Comparison of ENCODE assay signal across 16 mouse cellular contexts in the genomic region with DNA sequence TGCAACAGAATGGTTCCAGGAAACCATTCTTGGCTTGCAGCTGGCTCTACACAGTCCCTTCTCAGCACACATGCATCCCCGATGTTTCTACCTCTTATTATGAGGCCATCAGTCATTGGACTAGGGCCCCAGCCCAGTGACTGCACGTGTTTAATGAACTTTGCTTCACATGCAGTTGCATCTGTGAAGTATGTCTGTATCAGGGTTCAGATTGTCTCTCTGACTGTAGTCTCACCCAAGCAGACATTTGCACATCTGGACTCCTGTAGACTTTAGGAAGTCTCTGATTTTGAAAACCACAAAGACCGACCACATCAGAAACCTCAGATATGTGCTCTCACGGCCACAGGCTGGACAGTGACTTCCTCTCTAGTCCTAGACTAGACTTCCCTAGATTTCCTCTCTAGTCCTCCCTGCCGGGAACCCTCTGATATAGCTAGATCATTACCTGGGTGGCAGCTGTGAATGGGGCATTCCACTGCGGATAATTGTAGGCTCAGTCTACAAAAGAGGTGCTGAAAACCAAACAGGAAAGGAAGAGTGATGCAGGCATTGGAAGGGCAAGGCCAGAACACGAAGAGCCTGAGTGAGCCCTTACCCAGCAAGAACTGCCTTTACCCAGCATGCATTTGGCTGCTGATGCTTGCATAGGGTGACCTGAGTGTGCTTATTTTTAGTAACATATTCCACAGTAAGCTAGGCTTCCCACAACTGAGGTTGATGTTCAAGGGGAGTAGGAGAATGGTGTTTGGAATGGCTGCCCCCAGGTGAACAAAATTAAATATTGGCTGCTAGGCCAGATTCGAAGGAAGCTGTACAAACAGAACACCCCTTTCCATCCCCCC.
DNase-seq lines count a peak whose midpoint lies in the region; ATAC-seq and TF ChIP-seq lines count a peak whose summit lies in the region.
"Had no signal": no experiment of that assay in that cellular context is flagged by ENCODE, and none has a peak within 500 bp of the region (broad histone marks: within the 10 kb centered on the region; RNA-seq: fewer than 3 reads in every experiment).

No protein-coding gene starts in this region.

- no peak for ATAC-seq in embryonic facial prominence, embryonic 14.5 days (ENCODE audit: low read depth)
- ATAC-seq in kidney, embryonic 16.5 days (ENCODE audit: low FRiP score, low TSS enrichment), result no peak
- ATAC-seq in intestine, postnatal 0 days, result peak; percentile 31; the same call in 1 of the 2 replicates
- ATAC-seq in stomach, embryonic 16.5 days (ENCODE audit: insufficient read depth, low FRiP score), result peak; percentile 67; the same call in 1 of the 2 replicates
- ATAC-seq: midbrain, embryonic 13.5 days had no signal

- no peak overlapping the region for H3K9ac ChIP-seq in embryonic facial prominence, embryonic 14.5 days (ENCODE audit: low read depth, low read length)
- no peak overlapping the region for H3K9ac ChIP-seq in kidney, embryonic 16.5 days (replicated peaks; ENCODE audit: low read length)
- H3K9ac ChIP-seq in intestine, postnatal 0 days (ENCODE audit: low read depth, low read length), result no peak overlapping the region
- H3K9ac ChIP-seq in stomach, embryonic 16.5 days (ENCODE audit: low read length), result no peak overlapping the region
- H3K9ac ChIP-seq: embryonic facial prominence, embryonic 13.5 days; liver, embryonic 14.5 days; midbrain, embryonic 13.5 days had no signal

- 0 out of 2 replicates have a peak, but pooled peaks cover 5% of the 10 kb centered on the region for H3K4me1 ChIP-seq in embryonic facial prominence, embryonic 14.5 days (ENCODE audit: control insufficient read depth, insufficient read depth, low read length)
- peaks cover 24% of the 10 kb centered on the region for H3K4me1 ChIP-seq in embryonic facial prominence, embryonic 10.5 days
- peaks cover 19% of the 10 kb centered on the region for H3K4me1 ChIP-seq in kidney, embryonic 16.5 days (ENCODE audit: insufficient read depth, low read length)
- 0 out of 2 replicates have a peak, but pooled peaks cover 10% of the 10 kb centered on the region for H3K4me1 ChIP-seq in intestine, postnatal 0 days (replicated peaks; ENCODE audit: control insufficient read depth, insufficient read depth, low read length)
- H3K4me1 ChIP-seq in stomach, embryonic 16.5 days (ENCODE audit: control insufficient read depth, insufficient read depth, low read length), result peaks cover 19% of the 10 kb centered on the region

- H3K9me3 ChIP-seq in embryonic facial prominence, embryonic 14.5 days (ENCODE audit: control insufficient read depth, low read length), result no peaks in the 10 kb centered on the region
- no peaks in the 10 kb centered on the region for H3K9me3 ChIP-seq in embryonic facial prominence, embryonic 10.5 days
- no peaks in the 10 kb centered on the region for H3K9me3 ChIP-seq in kidney, embryonic 16.5 days (ENCODE audit: low read length)
- no peaks in the 10 kb centered on the region for H3K9me3 ChIP-seq in intestine, postnatal 0 days (ENCODE audit: control insufficient read depth)
- no peaks in the 10 kb centered on the region for H3K9me3 ChIP-seq in stomach, embryonic 16.5 days (replicated peaks; ENCODE audit: control insufficient read depth, low read length)
- H3K9me3 ChIP-seq: embryonic facial prominence, embryonic 13.5 days; midbrain, embryonic 13.5 days had no signal

- H3K27me3 ChIP-seq in embryonic facial prominence, embryonic 14.5 days (replicated peaks; ENCODE audit: control insufficient read depth, insufficient read depth, low read length), result no peaks in the 10 kb centered on the region
- no peaks in the 10 kb centered on the region for H3K27me3 ChIP-seq in embryonic facial prominence, embryonic 10.5 days (replicated peaks; ENCODE audit: low read depth, poor library complexity, severe bottlenecking)
- peaks cover 4% of the 10 kb centered on the region; the same call in 1 of the 2 replicates for H3K27me3 ChIP-seq in kidney, embryonic 16.5 days (ENCODE audit: insufficient read depth, low read length)
- peaks cover 5% of the 10 kb centered on the region; the same call in 1 of the 2 replicates for H3K27me3 ChIP-seq in intestine, postnatal 0 days (replicated peaks; ENCODE audit: control insufficient read depth, insufficient read depth, low read length)
- peaks cover 3% of the 10 kb centered on the region; the same call in 1 of the 2 replicates for H3K27me3 ChIP-seq in stomach, embryonic 16.5 days (ENCODE audit: control insufficient read depth, insufficient read depth, low read length)
- H3K27me3 ChIP-seq: embryonic facial prominence, embryonic 13.5 days had no signal

- peak; percentile 4 for DNase-seq in embryonic facial prominence, embryonic 14.5 days (ENCODE audit: low spot score)
- DNase-seq in embryonic facial prominence, embryonic 10.5 days (ENCODE audit: low spot score), result no peak
- no peak for DNase-seq in kidney, postnatal 4 days
- DNase-seq in MN1 (ENCODE audit: low spot score), result no peak
- DNase-seq in heart, adult 18-20 months, result no peak
- DNase-seq: adrenal gland, adult 8-10 months; cerebellum, adult 18-20 months; spleen, adult 18-20 months; thymus, postnatal 36 days had no signal

- no peak overlapping the region for H3K27ac ChIP-seq in embryonic facial prominence, embryonic 14.5 days (replicated peaks; ENCODE audit: low read depth, low read length)
- H3K27ac ChIP-seq in embryonic facial prominence, embryonic 10.5 days (replicated peaks), result no peak overlapping the region
- peak overlapping the region; percentile 43; the same call in 1 of the 2 replicates for H3K27ac ChIP-seq in kidney, embryonic 16.5 days (ENCODE audit: low read length)
- H3K27ac ChIP-seq in intestine, postnatal 0 days (ENCODE audit: low read depth, low read length), result no peak overlapping the region
- H3K27ac ChIP-seq in stomach, embryonic 16.5 days (ENCODE audit: low read length), result no peak overlapping the region
- H3K27ac ChIP-seq: liver, embryonic 14.5 days had no signal

- 57% methylated on average over 8 of the region's 8 CpGs for WGBS in embryonic facial prominence, embryonic 14.5 days
- 77% methylated on average over 8 of the region's 8 CpGs for WGBS in embryonic facial prominence, embryonic 10.5 days
- WGBS in kidney, embryonic 16.5 days, result 42% methylated on average over 8 of the region's 8 CpGs
- 37% methylated on average over 8 of the region's 8 CpGs for WGBS in intestine, postnatal 0 days
- WGBS in stomach, embryonic 16.5 days, result 39% methylated on average over 8 of the region's 8 CpGs

- TF ChIP-seq CTCF in intestine, postnatal 0 days (IDR thresholded peaks at IDR 0.05; ENCODE audit: low read depth), result no peak

- H3K4me2 ChIP-seq in embryonic facial prominence, embryonic 14.5 days (ENCODE audit: low read depth, low read length), result no peak overlapping the region
- no peak overlapping the region for H3K4me2 ChIP-seq in kidney, embryonic 16.5 days (replicated peaks; ENCODE audit: low read depth, low read length)
- no peak overlapping the region for H3K4me2 ChIP-seq in intestine, postnatal 0 days (replicated peaks; ENCODE audit: low read depth)
- no peak overlapping the region for H3K4me2 ChIP-seq in stomach, embryonic 16.5 days (ENCODE audit: low read depth, low read length)
- H3K4me2 ChIP-seq: embryonic facial prominence, embryonic 13.5 days; heart, embryonic 11.5 days; midbrain, embryonic 13.5 days had no signal

- H3K4me3 ChIP-seq in embryonic facial prominence, embryonic 14.5 days (ENCODE audit: low read depth, low read length), result no peak overlapping the region
- no peak overlapping the region for H3K4me3 ChIP-seq in embryonic facial prominence, embryonic 10.5 days
- H3K4me3 ChIP-seq in kidney, embryonic 16.5 days (ENCODE audit: low read length), result no peak overlapping the region
- H3K4me3 ChIP-seq in intestine, postnatal 0 days (ENCODE audit: low read depth, low read length), result no peak overlapping the region
- no peak overlapping the region for H3K4me3 ChIP-seq in stomach, embryonic 16.5 days (replicated peaks; ENCODE audit: low read length)
- H3K4me3 ChIP-seq: embryonic facial prominence, embryonic 13.5 days; midbrain, embryonic 13.5 days had no signal

- no peaks in the 10 kb centered on the region for H3K36me3 ChIP-seq in embryonic facial prominence, embryonic 14.5 days (ENCODE audit: control insufficient read depth, insufficient read depth, low read length)
- H3K36me3 ChIP-seq in embryonic facial prominence, embryonic 10.5 days (replicated peaks), result no peaks in the 10 kb centered on the region
- H3K36me3 ChIP-seq in kidney, embryonic 16.5 days (ENCODE audit: insufficient read depth, low read length), result no peaks in the 10 kb centered on the region
- no peaks in the 10 kb centered on the region for H3K36me3 ChIP-seq in intestine, postnatal 0 days (ENCODE audit: control insufficient read depth, insufficient read depth)
- H3K36me3 ChIP-seq in stomach, embryonic 16.5 days (ENCODE audit: control insufficient read depth, insufficient read depth, low read length), result no peaks in the 10 kb centered on the region
- H3K36me3 ChIP-seq: embryonic facial prominence, embryonic 13.5 days; midbrain, embryonic 13.5 days had no signal

Comparison
In these comparisons a context has a peak if more than half of its experiments do, and no peak if none do; other contexts are left out.
1. ATAC-seq: peak in intestine, postnatal 0 days (single experiment) and stomach, embryonic 16.5 days (single experiment); none in embryonic facial prominence, embryonic 14.5 days (single experiment) and kidney, embryonic 16.5 days (single experiment).